Mouse (Mus musculus): Measurements from ENCODE around the gene Slx1b. TPM values are rescaled to one million over a fixed set of nuclear protein-coding genes. Genes with fewer than 3 reads are reported as not detected.
"Not testable (repeated sequence)": the region's sequence is repeated elsewhere in the genome, so short reads cannot be mapped to it uniquely, and the experiment has no call there.

Slx1b gene
- total RNA-seq, 2 experiments from 2014 or later: 14.4 to 17.0 TPM

GRCm38 (mm10) chr7:126648486-126648885, 47.1 kb downstream of the Slx1b start:
- no peak for DNase-seq (ENCODE audit: low spot score in 2 of 2)
- intact Hi-C loops (cut with DNase I): loop anchor here (5.0 kb wide), 1 partner anchor 109 kb away; the partner anchor contains the start of gene Mapk3

GRCm38 (mm10) chr7:126645708-126646107, 49.9 kb downstream of the Slx1b start:
- intact Hi-C loops (cut with DNase I): loop anchor here (2.0 to 5.0 kb wide), 2 partner anchors 47 to 112 kb away; partner anchors contain the start of gene Mapk3
- no peak for DNase-seq (ENCODE audit: low spot score in 2 of 2)

- intact Hi-C loops (cut with DNase I): loop anchor here (2.0 to 5.0 kb wide), 2 partner anchors 48 to 112 kb away; partner anchors contain the start of gene Mapk3
- no peak for DNase-seq (ENCODE audit: low spot score in 2 of 2)
These were observed 50.7 kb downstream of the Slx1b start for GRCm38 (mm10) chr7:126644914-126645313.

GRCm38 (mm10) chr7:126644345-126644744, 51.2 kb downstream of the Slx1b start:
- DNase-seq (ENCODE audit: low spot score in 2 of 2): no peak
- intact Hi-C loops (cut with DNase I): loop anchor here (2.0 kb wide), 1 partner anchor 48 kb away; no protein-coding TSS in a partner anchor

- DNase-seq (ENCODE audit: low spot score in 2 of 2): peak; percentile 20 to 41
- intact Hi-C loops (cut with DNase I): not testable (repeated sequence)
These were observed 52.4 kb downstream of the Slx1b start for GRCm38 (mm10) chr7:126643244-126643617.

GRCm38 (mm10) chr7:126642545-126643243, 52.9 kb downstream of the Slx1b start:
- DNase-seq (ENCODE audit: low spot score in 2 of 2): no peak
- intact Hi-C loops (cut with DNase I): no loop called here

Other genes with a start within 250 kb of the Slx1b start
- under 1 TPM; 0.32 to 0.39 TPM for gene Atp2a1, start 232.7 kb downstream of the Slx1b start, total RNA-seq (2021)
- gene Sh2b1, start 220.4 kb downstream of the Slx1b start, total RNA-seq (2021): 10 to 100 TPM; 74.1 to 78.9 TPM
- gene Tufm, start 208.4 kb downstream of the Slx1b start, total RNA-seq (2021): 10 to 100 TPM; 76.3 to 92.6 TPM
- 100 to 1,000 TPM; 114 TPM for gene Atxn2l, start 192.3 kb downstream of the Slx1b start, total RNA-seq (2021)
- 100 to 1,000 TPM; 176 to 188 TPM for gene Eif3c, start 129.4 kb downstream of the Slx1b start, total RNA-seq (2021)
- under 1 TPM; 0.39 to 0.53 TPM for gene Apobr, start 110.8 kb downstream of the Slx1b start, total RNA-seq (2021)
- 10 to 100 TPM; 21.3 to 35.1 TPM for gene Cln3, start 110.0 kb downstream of the Slx1b start, total RNA-seq (2021)
- not detected for gene Il27, start 100.8 kb downstream of the Slx1b start, total RNA-seq (2021)
- gene Nupr1, start 64.9 kb downstream of the Slx1b start, total RNA-seq (2021): 10 to 100 TPM; 15.7 to 22.1 TPM
- 10 to 100 TPM; 31.1 to 35.4 TPM for gene Sgf29, start 46.5 kb downstream of the Slx1b start, total RNA-seq (2021)
- 10 to 100 TPM; 11.7 to 19.3 TPM for gene Sult1a1, start 19.4 kb downstream of the Slx1b start, total RNA-seq (2021)
- 100 to 1,000 TPM in 1 of 2 experiments, 10 to 100 TPM in 1; 92.0 to 102 TPM for gene Bola2, start 383 bp downstream of the Slx1b start, total RNA-seq (2021)
- gene Coro1a, start 12.0 kb upstream of the Slx1b start, total RNA-seq (2021): 100 to 1,000 TPM; 163 to 167 TPM
- gene Mapk3, start 63.8 kb upstream of the Slx1b start, total RNA-seq (2021): 100 to 1,000 TPM; 148 to 165 TPM
- 1 to 10 TPM; 1.8 to 2.1 TPM for gene Gdpd3, start 70.5 kb upstream of the Slx1b start, total RNA-seq (2021)
- gene Ypel3, start 81.2 kb upstream of the Slx1b start, total RNA-seq (2021): 100 to 1,000 TPM; 311 to 316 TPM
- under 1 TPM in 1 of 2 experiments, not detected in 1; 0.87 TPM for gene Tbx6, start 85.7 kb upstream of the Slx1b start, total RNA-seq (2021)
- 10 to 100 TPM; 48.1 to 51.3 TPM for gene Ppp4c, start 96.7 kb upstream of the Slx1b start, total RNA-seq (2021)
- 10 to 100 TPM; 84.6 to 91.9 TPM for gene Fam57b, start 101.9 kb upstream of the Slx1b start, total RNA-seq (2021)
- not detected for gene 4930451I11Rik, start 135.9 kb upstream of the Slx1b start, total RNA-seq (2021)
- gene Doc2a, start 151.6 kb upstream of the Slx1b start, total RNA-seq (2021): 10 to 100 TPM; 47.8 to 57.6 TPM
- gene Hirip3, start 166.2 kb upstream of the Slx1b start, total RNA-seq (2021): 10 to 100 TPM; 25.5 to 35.0 TPM
- 10 to 100 TPM; 44.9 to 49.9 TPM for gene Ino80e, start 166.6 kb upstream of the Slx1b start, total RNA-seq (2021)
- 100 to 1,000 TPM; 149 to 154 TPM for gene Taok2, start 188.9 kb upstream of the Slx1b start, total RNA-seq (2021)
- gene Tmem219, start 227.1 kb upstream of the Slx1b start, total RNA-seq (2021): 10 to 100 TPM; 20.2 to 22.3 TPM
- 100 to 1,000 TPM; 139 TPM for gene Kctd13, start 233.1 kb upstream of the Slx1b start, total RNA-seq (2021)

Measured in left cerebral cortex, postnatal 25 days (tissue).